Mouse (Mus musculus) liver, embryonic 11.5 days (tissue): Measurements from ENCODE around the gene Sorbs2. TPM values are rescaled to one million over a fixed set of nuclear protein-coding genes. Genes with fewer than 3 reads are reported as not detected.

Experiments
- ATAC-seq: fragments of 200-750 bp; cut with Nextera tagmentation; replicated peaks from 2 replicates; pipeline ENCODE4 v1.8.0; 2017; ENCODE audit warnings: moderate number of reproducible peaks, mild to moderate bottlenecking, moderate TSS enrichment, moderate library complexity; ENCODE audit not compliant: low FRiP score
- DNase-seq: peaks from one replicate; pipeline ENCODE4 v3.0.0-alpha.2; 2017; ENCODE audit warnings: low spot score
- H3K27ac ChIP-seq: fragments of 300-500 bp; sonication (generic); 2 replicates; pipeline ENCODE4 v1.5.1; 2014; ENCODE audit warnings: mild to moderate bottlenecking, low read depth, low read length, control low read depth
- H3K27me3 ChIP-seq: fragments of 300-500 bp; sonication (generic); replicated peaks from 2 replicates; pipeline ENCODE4 v1.6.1; 2014; ENCODE audit warnings: low read length, mixed read lengths; ENCODE audit not compliant: control insufficient read depth, insufficient read depth
- H3K36me3 ChIP-seq: fragments of 300-500 bp; sonication (generic); 2 replicates; pipeline ENCODE4 v1.6.1; 2014; ENCODE audit warnings: mild to moderate bottlenecking, low read length, moderate library complexity, mixed read lengths; ENCODE audit not compliant: control insufficient read depth, insufficient read depth
- H3K4me1 ChIP-seq: fragments of 300-500 bp; sonication (generic); replicated peaks from 2 replicates; pipeline ENCODE4 v1.6.1; 2014; ENCODE audit warnings: low read length, mixed read lengths; ENCODE audit not compliant: control insufficient read depth, insufficient read depth
- H3K4me2 ChIP-seq: fragments of 300-500 bp; sonication (generic); 2 replicates; pipeline ENCODE4 v1.6.1; 2014; ENCODE audit warnings: mild to moderate bottlenecking, control low read depth, moderate library complexity
- H3K4me3 ChIP-seq: fragments of 300-500 bp; sonication (generic); 2 replicates; pipeline ENCODE4 v1.5.1; 2014; ENCODE audit warnings: low read depth, low read length, control low read depth
- H3K9ac ChIP-seq: fragments of 300-500 bp; sonication (generic); 2 replicates; pipeline ENCODE4 v1.6.1; 2014; ENCODE audit warnings: low read depth, low read length, control low read depth
- H3K9me3 ChIP-seq: fragments of 300-500 bp; sonication (generic); 2 replicates; pipeline ENCODE4 v1.6.1; 2016; ENCODE audit warnings: low read length, inconsistent platforms, mixed read lengths; ENCODE audit not compliant: control insufficient read depth
- WGBS: fragments of 180-500 bp; shearing (Covaris S2); extraction: QIAGEN DNeasy Blood & Tissue Kit; methylation state at CpG from one replicate; pipeline ENCODE4 v1.1.7; 2014; 5-methylcytosine and 5-hydroxymethylcytosine counted together
- polyA plus RNA-seq: library from polyadenylated mRNA; unstranded; fragments of >200 nt; fragmentation: Nextera tagmentation; extraction: Ambion mirVana; gene quantifications from 2 replicates; pipeline ENCODE4 v1.2.1, GENCODE M21; 2014

Gene Sorbs2
- polyA plus RNA-seq, 1 experiment from 2014 or later = 5.7 TPM

- no peak overlapping the region for H3K27ac ChIP-seq
- no peak for ATAC-seq
- no peak overlapping the region for H3K4me2 ChIP-seq
- no peak overlapping the region for H3K9ac ChIP-seq
- DNase-seq = no peak
- no peak overlapping the region for H3K4me3 ChIP-seq
- 73% methylated on average over 5 of the region's 5 CpGs for WGBS
- no peaks in the 10 kb centered on the region for H3K9me3 ChIP-seq
- H3K27me3 ChIP-seq = no peaks in the 10 kb centered on the region
- no peaks in the 10 kb centered on the region for H3K36me3 ChIP-seq
- no peaks in the 10 kb centered on the region for H3K4me1 ChIP-seq
Measured at GRCm38 (mm10) chr8:45821650-45822049, 314.1 kb downstream of the Sorbs2 start.

GRCm38 (mm10) chr8:45829985-45830548, 322.5 kb downstream of the Sorbs2 start:
- Histone ChIP-seq H3K4me2 (no peak overlapping the region), H3K36me3 (no peaks in the 10 kb centered on the region), H3K4me1 (no peaks in the 10 kb centered on the region), H3K4me3 (no peak overlapping the region), H3K9ac (no peak overlapping the region), H3K27me3 (no peaks in the 10 kb centered on the region), H3K9me3 (no peaks in the 10 kb centered on the region), H3K27ac (no peak overlapping the region)
- ATAC-seq (no peak), DNase-seq (no peak)
- WGBS = 81% methylated on average over 2 of the region's 2 CpGs

DNA sequence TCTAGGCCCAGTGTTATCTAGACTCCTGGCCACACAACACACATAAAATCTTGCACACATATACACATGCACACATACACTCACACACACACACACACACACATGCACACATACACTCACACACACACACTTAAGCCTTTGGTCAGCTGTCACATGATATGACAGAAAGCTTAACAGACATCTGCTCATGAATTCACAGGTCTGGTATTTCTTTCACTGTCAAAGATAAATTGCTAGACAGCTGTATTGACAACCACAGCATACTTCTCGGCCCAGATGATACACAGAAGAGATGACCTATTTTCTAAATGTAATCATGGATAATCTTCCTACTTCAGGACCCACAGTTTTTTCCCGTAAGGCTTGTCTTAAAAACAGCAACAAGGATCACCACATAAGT, 326.3 kb downstream of the Sorbs2 start:
- H3K36me3 ChIP-seq = no peaks in the 10 kb centered on the region
- no peak overlapping the region for H3K4me3 ChIP-seq
- H3K9ac ChIP-seq = no peak overlapping the region
- ATAC-seq (no peak), DNase-seq (no peak)
- no peak overlapping the region for H3K4me2 ChIP-seq
- H3K27me3 ChIP-seq = no peaks in the 10 kb centered on the region
- H3K4me1 ChIP-seq = no peaks in the 10 kb centered on the region
- no peak overlapping the region for H3K27ac ChIP-seq
- H3K9me3 ChIP-seq = no peaks in the 10 kb centered on the region
- 60% methylated on average over 2 of the region's 2 CpGs for WGBS

GRCm38 (mm10) chr8:45843306-45843705, 335.7 kb downstream of the Sorbs2 start:
- H3K27ac ChIP-seq = no peak overlapping the region
- no peak overlapping the region for H3K4me3 ChIP-seq
- no peak for ATAC-seq
- 73% methylated on average over 5 of the region's 5 CpGs for WGBS
- no peaks in the 10 kb centered on the region for H3K4me1 ChIP-seq
- H3K36me3 ChIP-seq = no peaks in the 10 kb centered on the region
- H3K4me2 ChIP-seq = no peak overlapping the region
- H3K9ac ChIP-seq = no peak overlapping the region
- H3K27me3 ChIP-seq = no peaks in the 10 kb centered on the region
- H3K9me3 ChIP-seq = no peaks in the 10 kb centered on the region
- DNase-seq = no peak

DNA sequence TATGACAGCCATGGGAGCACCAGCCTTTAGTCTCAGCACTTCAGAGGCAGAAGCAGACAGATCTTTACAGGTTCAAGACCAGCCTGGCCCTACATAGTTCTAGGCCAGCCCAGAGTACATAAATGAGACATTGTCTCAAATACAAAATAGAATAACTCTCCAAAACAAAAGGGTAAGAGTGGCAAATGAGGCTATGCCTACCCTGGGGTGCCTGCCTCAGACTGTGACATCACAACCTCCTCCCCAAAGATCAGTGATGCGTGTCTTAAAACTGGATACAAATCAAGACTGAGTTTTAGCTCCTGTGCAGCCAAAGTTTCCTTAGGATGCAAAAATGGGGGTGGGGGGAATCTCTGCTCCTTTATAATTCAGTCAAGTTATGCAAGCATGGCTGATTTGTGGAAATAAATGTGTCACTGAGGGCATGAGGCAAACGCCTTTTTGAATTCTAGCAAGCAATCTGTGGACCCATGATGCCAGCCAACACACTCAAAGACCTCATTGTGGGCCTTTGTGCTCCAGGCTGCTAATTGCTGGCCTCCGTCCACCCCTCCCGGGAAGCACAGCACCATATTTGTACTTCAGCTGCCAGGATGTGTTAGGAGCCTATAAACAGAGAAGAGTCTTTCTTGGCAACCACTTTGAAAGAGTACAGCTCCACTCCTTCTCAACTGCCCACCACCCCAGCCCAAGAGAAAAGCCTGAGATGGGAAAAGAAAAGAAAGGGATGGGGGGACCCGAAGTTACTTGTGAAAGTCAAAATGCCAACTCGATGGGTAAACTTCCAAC, 336.7 kb downstream of the Sorbs2 start:
- Histone ChIP-seq H3K4me3 (no peak overlapping the region), H3K27ac (no peak overlapping the region), H3K4me2 (no peak overlapping the region), H3K27me3 (no peaks in the 10 kb centered on the region), H3K36me3 (no peaks in the 10 kb centered on the region), H3K9me3 (no peaks in the 10 kb centered on the region), H3K4me1 (no peaks in the 10 kb centered on the region), H3K9ac (no peak overlapping the region)
- WGBS = 80% methylated on average over 6 of the region's 6 CpGs
- DNase-seq (no peak), ATAC-seq (no peak)

- Histone ChIP-seq H3K9me3 (no peaks in the 10 kb centered on the region), H3K4me2 (no peak overlapping the region), H3K27me3 (no peaks in the 10 kb centered on the region), H3K4me1 (no peaks in the 10 kb centered on the region), H3K9ac (no peak overlapping the region), H3K27ac (no peak overlapping the region; the same call in 1 of the 2 replicates), H3K4me3 (no peak overlapping the region), H3K36me3 (no peaks in the 10 kb centered on the region)
- ATAC-seq (no peak), DNase-seq (no peak)
- WGBS = 50% methylated on average over 14 of the region's 14 CpGs
Measured at GRCm38 (mm10) chr8:45844911-45845481, 337.4 kb downstream of the Sorbs2 start.

- Histone ChIP-seq H3K4me2 (no peak overlapping the region), H3K9ac (no peak overlapping the region), H3K4me3 (no peak overlapping the region), H3K27ac (no peak overlapping the region), H3K9me3 (no peaks in the 10 kb centered on the region), H3K36me3 (no peaks in the 10 kb centered on the region), H3K27me3 (no peaks in the 10 kb centered on the region), H3K4me1 (no peaks in the 10 kb centered on the region)
- DNase-seq (no peak), ATAC-seq (no peak)
- 80% methylated on average over 4 of the region's 4 CpGs for WGBS
Measured at GRCm38 (mm10) chr8:45845906-45846305, 338.3 kb downstream of the Sorbs2 start.

DNA sequence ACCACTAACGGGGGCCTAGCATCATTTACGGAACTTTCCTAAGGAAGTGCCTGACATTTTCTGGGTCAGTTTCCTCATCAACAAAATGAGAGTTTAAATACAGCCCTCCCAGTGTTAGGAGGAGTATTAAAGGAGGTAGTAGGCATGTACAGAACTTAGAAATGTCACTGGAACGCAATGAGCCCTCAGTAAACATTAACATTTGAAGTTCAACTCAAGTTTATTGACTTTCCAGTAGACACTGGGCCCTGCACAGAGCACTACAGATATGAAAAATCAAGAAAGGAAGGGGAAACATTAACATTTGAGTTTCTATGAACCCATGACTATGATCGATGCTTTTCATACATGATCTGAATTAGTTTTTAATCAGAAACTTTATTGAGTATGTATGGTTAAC, 347.5 kb downstream of the Sorbs2 start:
- H3K27ac ChIP-seq = no peak overlapping the region
- H3K9me3 ChIP-seq = no peaks in the 10 kb centered on the region
- no peak overlapping the region for H3K9ac ChIP-seq
- no peak overlapping the region for H3K4me2 ChIP-seq
- H3K36me3 ChIP-seq = no peaks in the 10 kb centered on the region
- ATAC-seq (no peak), DNase-seq (no peak)
- 83% methylated on average over 4 of the region's 4 CpGs for WGBS
- no peak overlapping the region for H3K4me3 ChIP-seq
- H3K4me1 ChIP-seq = no peaks in the 10 kb centered on the region
- H3K27me3 ChIP-seq = no peaks in the 10 kb centered on the region

GRCm38 (mm10) chr8:45857734-45858133, 350.1 kb downstream of the Sorbs2 start:
- Histone ChIP-seq H3K9ac (no peak overlapping the region), H3K36me3 (no peaks in the 10 kb centered on the region), H3K4me3 (no peak overlapping the region), H3K27ac (no peak overlapping the region), H3K4me2 (no peak overlapping the region), H3K4me1 (no peaks in the 10 kb centered on the region), H3K9me3 (no peaks in the 10 kb centered on the region), H3K27me3 (no peaks in the 10 kb centered on the region)
- WGBS = 66% methylated on average over 5 of the region's 5 CpGs
- DNase-seq = no peak
- ATAC-seq = no peak
